ENCODE assay signal across 13 mouse cellular contexts in genomic region chr4:140070331-140070652, GRCm38 (mm10).
DNase-seq lines count a peak whose midpoint lies in the region; ATAC-seq lines count a peak whose summit lies in the region.
"Had no signal": no experiment of that assay in that cellular context is flagged by ENCODE, and none has a peak within 500 bp of the region (broad histone marks: within the 10 kb centered on the region; RNA-seq: fewer than 3 reads in every experiment).

No protein-coding gene starts in this region.

- peak; percentile 20; the same call in 1 of the 2 replicates for ATAC-seq in hindbrain, embryonic 15.5 days (ENCODE audit: low FRiP score, low read depth)
- ATAC-seq in megakaryocyte-erythroid progenitor cell, adult 5-6 weeks (replicated peaks; ENCODE audit: low FRiP score, low TSS enrichment, poor library complexity, severe bottlenecking), result no peak

- 0 out of 2 replicates have a peak overlapping the region, but pooled peaks have one; percentile 17 for H3K27ac ChIP-seq in hindbrain, embryonic 15.5 days (replicated peaks)
- H3K27ac ChIP-seq: embryonic facial prominence, embryonic 15.5 days had no signal

- peak; percentile 82 for DNase-seq in right cerebral cortex, adult 18-20 months
- DNase-seq in right cerebral cortex, postnatal 4 days, result no peak
- peak; percentile 16 for DNase-seq in lung, postnatal 10 days
- peak; percentile 72 for DNase-seq in telencephalon, adult 2 months (ENCODE audit: low read depth, low spot score)
- DNase-seq in embryo, embryonic 11 days, result no peak
- DNase-seq in kidney, adult 8-10 months, result no peak
- DNase-seq: heart, postnatal 4 days; kidney, postnatal 36 days; thymus, adult 2 months had no signal

- H3K36me3 ChIP-seq in hindbrain, embryonic 15.5 days, result no peaks in the 10 kb centered on the region
- H3K36me3 ChIP-seq: embryonic facial prominence, embryonic 15.5 days had no signal

- H3K9me3 ChIP-seq in hindbrain, embryonic 15.5 days, result no peaks in the 10 kb centered on the region; the same call in 1 of the 2 replicates
- H3K9me3 ChIP-seq: embryonic facial prominence, embryonic 15.5 days had no signal

- H3K9ac ChIP-seq in hindbrain, embryonic 15.5 days, result no peak overlapping the region
- H3K9ac ChIP-seq: embryonic facial prominence, embryonic 15.5 days had no signal

- WGBS in hindbrain, embryonic 15.5 days, result 33% methylated on average over 10 of the region's 10 CpGs

- H3K4me2 ChIP-seq in hindbrain, embryonic 15.5 days, result no peak overlapping the region
- H3K4me2 ChIP-seq: embryonic facial prominence, embryonic 15.5 days; liver, embryonic 11.5 days had no signal

- peaks cover 26% of the 10 kb centered on the region for H3K4me1 ChIP-seq in hindbrain, embryonic 15.5 days (replicated peaks)

- no peak overlapping the region for H3K4me3 ChIP-seq in hindbrain, embryonic 15.5 days
- H3K4me3 ChIP-seq: embryonic facial prominence, embryonic 15.5 days had no signal

- no peaks in the 10 kb centered on the region for H3K27me3 ChIP-seq in hindbrain, embryonic 15.5 days

Comparison
In these comparisons a context has a peak if more than half of its experiments do, and no peak if none do; other contexts are left out.
1. DNase-seq: peak in right cerebral cortex, adult 18-20 months (single experiment), lung, postnatal 10 days (single experiment) and telencephalon, adult 2 months (single experiment); none in right cerebral cortex, postnatal 4 days (single experiment), embryo, embryonic 11 days (single experiment) and kidney, adult 8-10 months (0 of 2).